Mouse (Mus musculus): ENCODE measurements around the gene Tbce.

DNA sequence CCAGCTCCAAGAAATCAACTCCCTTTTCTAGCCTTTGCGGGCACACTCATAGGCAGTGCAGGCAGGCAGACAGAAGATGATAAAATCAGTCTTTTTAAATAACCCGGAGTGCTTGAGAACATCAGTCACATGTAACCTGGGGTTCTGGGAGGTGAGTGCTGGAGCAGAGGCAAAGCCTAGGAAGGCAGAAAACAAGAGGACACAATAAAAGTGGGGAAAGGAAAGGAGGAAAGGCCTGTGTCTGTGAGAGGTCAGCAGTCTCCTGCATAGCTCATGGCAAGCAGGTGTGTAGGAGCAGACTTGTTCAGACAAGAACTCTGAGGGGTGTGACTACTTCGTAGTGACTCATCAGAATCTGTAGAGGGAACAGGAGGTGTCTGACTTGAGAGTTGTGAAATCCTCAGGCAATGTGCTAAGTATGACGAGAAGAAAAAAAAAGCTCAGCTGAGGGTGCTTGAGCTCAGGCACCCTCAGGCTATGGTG lies 70.8 kb downstream of the Tbce start:
- TF ChIP-seq CTCF (IDR thresholded peaks at IDR 0.05; ENCODE audit: low read depth), result no peak
- TF ChIP-seq EP300 (IDR thresholded peaks at IDR 0.05; ENCODE audit: low read depth), result no peak

Measured in heart, postnatal 0 days (tissue).